Mouse (Mus musculus) urinary bladder, postnatal 25 days (tissue): ENCODE results near the gene Zfp771.

Source experiments
- DNase-seq: peaks from one replicate; pipeline ENCODE4 v3.0.0; 2022; ENCODE audit warnings: low spot score

The Zfp771 gene

DNA sequence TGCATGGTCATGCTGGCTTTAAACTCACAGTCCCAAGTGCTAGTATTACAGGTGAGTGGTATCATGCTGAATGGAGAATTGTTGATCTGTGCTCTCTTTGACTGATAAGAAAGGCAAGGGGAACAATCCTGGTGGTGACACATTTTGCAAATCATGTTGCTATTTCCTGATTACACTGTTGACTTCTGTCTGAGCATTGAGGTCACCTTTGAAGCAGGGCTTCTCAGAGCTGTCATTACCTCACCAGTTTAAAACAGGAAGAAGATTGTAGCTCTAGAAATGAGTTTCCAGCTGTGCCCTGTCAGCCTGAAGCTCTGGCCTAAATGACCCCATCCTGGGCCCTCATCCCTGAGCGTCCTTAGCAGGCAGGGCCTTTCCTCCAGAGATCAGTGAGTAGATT is 43.9 kb downstream of the Zfp771 start:
- no peak for DNase-seq

DNA sequence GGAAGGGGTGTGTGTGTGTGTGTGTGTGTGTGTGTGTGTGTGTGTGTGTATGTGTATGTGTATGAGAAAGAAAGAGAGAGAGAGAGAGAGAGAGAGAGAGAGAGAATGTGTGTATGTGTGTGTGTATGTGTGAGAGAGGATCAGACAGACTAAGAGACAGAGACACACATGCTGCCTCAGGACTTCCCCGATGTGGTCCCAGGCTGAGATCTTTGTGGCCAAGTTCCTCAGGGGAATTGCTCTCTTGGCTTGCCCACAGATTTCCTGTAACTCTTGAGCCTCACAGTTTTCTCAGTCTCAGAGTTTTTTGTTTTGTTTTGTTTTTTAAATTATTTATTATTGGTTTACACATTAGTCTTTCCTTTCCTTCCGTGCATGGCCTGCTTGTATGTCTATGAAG is 45.2 kb downstream of the Zfp771 start:
- DNase-seq = no peak

DNA sequence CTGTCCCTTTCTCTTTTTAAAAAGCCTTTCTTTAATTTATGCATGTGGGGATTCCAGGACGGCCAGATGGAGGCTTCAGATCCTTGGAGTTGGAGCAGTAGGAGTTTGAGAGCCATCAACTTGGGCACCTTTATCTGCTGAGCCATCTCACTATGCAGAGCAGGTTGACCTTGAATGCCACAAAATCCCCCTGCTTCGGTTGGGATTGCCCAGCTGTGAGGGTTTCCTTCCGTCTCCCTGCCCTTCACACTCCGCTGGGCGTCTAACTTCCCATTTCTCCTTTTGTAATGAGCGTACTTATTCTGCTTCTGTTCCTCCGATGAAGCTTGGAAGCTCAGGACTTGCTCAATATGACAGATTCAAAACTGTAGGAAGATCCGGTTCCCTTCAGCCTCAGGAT is 46.1 kb downstream of the Zfp771 start:
- DNase-seq = no peak

DNA sequence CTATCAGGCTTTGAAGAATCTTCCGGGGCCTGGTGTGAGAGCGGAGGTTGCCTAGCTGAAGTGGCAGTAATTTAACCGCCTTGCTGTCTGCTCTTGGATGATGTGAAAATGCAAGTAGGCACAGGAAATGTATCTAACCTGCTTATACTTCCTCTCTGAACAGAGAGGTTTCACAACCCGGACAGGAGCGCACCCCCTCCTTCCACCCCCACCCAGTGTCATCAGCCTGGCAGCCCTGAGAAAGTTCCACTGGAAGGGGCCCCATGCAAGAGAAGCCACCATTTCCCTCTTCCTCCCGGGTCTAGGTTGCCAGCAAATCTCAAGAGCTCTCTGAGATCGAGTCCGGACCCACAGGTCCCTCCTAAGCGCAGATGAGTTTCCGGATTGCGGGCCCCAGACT is 52.0 kb downstream of the Zfp771 start, which contains the start of gene Itgal:
Gene Itgal (plus strand): TSS at position 163 of the 400 bp plus-strand sequence.
- no peak for DNase-seq

DNA sequence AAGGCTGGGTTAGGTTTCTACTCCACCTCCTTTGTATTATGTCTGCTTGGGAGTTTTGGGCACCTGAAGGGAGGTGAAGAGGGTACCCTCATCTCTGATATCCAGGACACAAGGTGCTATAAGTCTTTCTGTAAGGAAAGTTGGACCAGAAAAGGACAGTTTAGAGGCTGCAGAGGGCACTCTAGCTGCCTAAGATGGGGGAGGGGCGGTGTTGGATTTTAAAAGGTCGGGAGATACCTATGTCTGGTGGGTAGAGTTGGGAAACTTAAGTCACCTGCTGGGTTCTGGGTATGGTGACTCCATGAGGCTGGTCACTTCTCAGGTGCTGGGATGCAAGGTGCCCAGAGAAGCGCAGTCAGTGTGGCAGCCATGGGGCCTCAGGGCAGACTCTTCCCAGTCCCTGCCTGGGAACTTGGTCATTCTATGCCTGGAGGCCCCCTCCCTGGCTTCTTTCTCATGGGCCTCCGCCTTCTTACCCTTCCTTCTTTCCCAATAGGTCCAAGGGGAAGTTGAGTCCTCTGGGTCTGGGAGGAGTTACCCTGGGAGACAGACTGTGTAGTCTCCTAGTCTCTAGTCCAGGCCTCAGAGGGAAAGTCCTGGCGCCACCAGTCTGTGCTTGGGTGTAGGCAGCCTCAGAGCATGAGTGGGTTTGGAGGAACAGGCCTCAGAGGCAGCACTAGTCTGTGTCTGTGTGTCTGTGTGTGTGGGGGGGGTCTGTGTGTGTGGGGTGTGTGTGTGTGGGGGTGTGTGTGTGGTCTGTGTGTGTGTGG is 52.9 kb downstream of the Zfp771 start:
- DNase-seq = no peak

DNA sequence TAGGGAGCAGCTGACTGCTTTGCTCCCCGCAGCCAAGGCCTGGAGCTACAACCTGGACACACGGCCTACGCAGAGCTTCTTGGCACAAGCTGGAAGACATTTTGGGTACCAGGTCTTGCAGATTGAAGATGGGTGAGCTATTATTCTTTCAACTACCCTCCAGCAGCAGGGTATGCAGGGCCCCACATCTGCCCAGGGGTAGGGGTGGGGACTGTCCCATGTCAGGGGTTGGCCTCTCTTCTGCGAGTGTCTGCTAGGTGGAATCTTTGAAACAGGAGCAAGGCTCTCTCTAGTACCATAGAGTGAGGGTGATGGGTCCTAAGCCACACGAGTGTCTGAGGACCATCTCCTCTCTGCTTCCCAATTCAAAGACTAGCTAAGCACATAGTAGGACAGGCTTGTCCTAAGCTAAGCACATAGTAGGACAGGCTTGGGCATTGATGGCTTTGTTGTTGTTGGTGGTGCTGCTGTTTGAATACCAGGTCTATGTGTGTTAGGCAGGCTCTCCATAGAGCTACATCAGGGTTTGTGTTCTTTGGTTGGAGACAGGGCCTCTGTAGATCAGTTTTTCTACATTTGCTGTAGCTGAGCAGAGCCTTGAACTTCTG is 53.6 kb downstream of the Zfp771 start:
- DNase-seq = no peak
